Mouse (Mus musculus): ENCODE measurements around the gene Bicc1.

Bicc1 gene

DNA sequence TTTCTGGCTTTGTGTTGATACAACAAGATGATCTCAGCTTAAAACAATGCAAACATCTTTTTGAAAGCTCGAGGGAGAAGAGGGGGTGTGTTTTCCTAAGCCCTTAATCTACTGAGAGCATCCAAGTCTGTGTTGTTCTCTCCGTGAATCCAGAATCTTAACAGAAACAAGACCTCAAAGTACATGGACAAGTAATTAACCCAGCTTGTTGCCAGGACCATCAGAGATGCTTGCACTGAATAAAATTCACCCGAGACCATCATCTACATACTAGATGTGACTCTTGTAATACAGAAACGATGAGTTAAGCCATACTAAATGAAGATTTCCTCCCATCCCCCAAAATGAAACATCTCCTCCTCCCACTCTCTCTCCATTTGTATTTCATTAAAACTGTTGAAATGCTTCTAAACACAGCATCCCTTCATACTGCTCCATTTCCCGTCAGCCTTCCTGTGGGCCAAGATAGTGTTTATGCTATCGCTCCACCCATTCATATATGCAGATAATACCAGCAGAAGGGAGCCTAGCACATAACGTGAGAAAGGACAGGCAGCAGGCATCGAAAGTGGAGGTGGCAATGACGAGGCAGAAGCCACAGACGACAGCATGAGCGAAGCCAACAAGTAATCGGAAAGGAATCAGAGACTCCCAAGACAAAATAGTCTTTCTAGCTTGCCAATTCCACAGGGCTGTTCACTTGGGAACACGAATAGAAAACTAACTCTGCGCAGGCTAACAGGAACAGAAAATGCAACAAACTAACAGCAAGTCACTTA is 131.2 kb downstream of the Bicc1 start:
- ChIA-PET POLR2A (no interaction called here), CTCF (no interaction called here)

DNA sequence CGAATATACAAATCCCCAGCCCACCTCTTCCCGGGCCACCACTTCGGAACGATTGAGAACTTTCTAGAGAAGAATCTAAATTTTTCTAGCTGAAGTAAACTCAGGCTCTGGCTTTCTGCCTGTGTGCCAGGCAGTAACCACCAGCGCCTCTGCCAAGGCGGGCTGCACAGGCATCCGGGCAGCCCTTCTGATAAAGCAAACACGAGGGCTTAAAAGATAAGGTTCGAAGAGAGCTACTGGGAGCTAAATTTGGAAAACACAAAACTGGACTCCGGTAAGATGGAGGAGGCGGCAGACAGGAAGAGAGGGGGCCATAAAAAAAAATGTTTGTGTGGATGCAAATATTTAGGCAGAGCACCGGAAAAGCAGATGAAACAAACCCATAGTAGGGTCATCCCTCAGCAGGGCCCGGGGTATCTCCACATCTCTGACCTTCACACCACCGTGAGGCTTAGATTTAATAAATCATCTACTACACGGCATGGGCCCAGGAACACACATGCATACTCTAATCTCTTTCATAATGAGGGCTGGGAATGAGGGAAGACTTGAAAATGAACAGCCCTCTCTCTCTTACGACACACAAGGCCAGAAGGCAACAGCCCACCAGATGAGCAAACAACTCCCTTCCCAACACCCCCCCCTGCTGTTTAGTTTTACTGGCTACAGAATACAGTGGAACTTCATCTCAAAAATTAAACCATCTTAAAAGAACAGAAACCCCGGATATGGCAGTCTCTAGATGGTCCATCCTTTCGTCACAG is 134.2 kb downstream of the Bicc1 start:
- POLR2A ChIA-PET: no interaction called here
- CTCF ChIA-PET: no interaction called here

GRCm38 (mm10) chr10:71024681-71025080 is 134.8 kb downstream of the Bicc1 start:
- ChIA-PET CTCF (no interaction called here), POLR2A (no interaction called here)

DNA sequence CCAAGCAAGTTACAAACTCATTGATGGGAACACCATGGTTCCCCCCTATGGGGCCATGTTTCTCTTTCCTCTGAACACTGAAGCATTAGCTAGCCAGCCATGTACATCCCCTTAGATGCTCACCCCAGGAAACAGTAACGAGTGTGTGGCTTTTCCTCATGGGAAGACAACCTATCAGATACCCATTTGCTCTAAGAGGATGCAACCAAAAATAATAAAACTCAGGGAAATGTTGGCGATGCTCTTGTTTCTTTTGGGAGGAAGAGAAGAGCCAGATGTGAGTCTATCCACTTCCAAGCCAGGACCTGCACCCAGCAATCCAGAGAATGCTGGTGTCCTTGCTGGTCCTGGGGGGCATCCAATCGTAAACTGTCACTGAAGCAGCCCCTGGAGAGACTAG is 136.0 kb downstream of the Bicc1 start:
- CTCF ChIA-PET: no interaction called here
- POLR2A ChIA-PET: no interaction called here

GRCm38 (mm10) chr10:71020459-71020858 is 139.0 kb downstream of the Bicc1 start:
- ChIA-PET CTCF (no interaction called here), POLR2A (no interaction called here)

GRCm38 (mm10) chr10:71019836-71020235 is 139.7 kb downstream of the Bicc1 start:
- ChIA-PET POLR2A (no interaction called here), CTCF (no interaction called here)

DNA sequence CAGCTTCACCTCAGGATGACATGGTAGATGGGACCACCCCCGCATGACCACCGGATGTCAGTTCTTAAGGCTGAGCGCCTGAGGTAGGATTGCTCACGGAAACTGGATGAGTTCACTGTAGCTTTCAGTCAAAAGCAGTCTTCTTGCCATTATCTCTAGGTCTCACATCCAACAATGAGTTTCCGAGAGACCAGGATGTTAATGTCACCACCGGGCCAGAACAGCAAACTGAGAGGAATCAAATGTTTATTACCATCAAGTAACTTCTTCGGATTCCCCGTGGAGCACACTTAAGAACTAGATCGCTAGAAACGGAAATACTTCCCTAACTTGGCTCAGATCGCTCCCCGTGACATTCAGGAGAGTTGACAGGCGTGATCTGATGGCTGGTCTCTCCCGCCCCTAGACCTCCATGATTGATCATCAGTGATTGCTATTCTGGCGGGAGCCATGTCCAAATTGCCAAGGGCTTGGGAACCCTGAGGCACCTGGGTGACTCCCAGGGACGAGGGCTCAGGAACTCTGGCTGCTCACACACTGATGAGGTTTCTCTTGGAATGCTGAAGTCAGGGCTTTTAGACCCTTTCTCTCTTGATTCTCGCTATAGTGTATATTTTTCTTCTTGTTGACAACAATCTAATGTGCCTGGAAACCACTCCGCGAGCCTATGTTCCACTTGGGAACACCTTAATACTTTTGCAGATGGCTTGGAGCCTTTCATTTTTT is 149.6 kb downstream of the Bicc1 start:
- POLR2A ChIA-PET: no interaction called here
- CTCF ChIA-PET: no interaction called here

DNA sequence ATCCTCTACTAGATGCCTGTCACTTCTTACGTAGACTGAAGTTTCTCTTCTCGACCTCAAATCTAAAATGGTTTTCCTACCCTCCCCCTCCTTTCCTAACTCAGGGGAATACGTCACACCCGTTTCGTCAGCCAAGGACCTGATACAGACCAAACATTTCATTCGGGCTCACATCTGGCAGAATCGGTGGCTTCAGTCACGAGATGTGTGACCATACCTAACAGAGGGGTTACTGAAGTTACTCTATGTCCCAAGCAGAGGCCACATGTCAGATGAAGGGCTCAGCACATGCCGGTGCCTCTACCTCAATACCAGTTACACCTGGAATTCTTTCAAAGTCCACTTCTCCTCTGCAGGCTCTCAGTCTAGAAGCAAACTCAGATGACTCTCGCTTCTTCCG is 150.8 kb downstream of the Bicc1 start:
- POLR2A ChIA-PET: no interaction called here

DNA sequence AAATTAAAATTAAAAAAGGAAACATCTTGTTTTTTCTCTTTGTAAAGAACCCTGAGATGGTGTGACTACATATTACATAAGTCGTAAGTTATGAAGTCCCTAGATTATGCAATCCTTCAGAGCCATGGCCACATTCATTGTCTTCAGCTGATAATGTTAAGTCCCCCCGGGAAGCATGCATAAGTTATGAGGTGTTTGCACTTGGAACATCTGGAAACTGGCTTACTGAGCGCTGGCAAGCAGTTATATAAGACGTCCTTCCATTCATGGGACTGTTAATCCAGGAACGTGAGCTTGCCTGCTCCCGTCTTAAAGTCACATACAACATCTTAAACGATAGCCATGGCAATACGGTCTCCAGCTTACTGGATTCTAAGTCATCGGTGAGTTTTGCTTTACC is 151.5 kb downstream of the Bicc1 start:
- ChIA-PET CTCF (interaction anchor here in 1 of 4 experiments (1.4 kb wide), 1 partner anchor 210 kb away, joined by 6 read pairs; no protein-coding TSS in a partner anchor), POLR2A (no interaction called here)

More for the DNA sequence above, 150.8 kb downstream of the Bicc1 start:
- CTCF ChIA-PET: interaction anchor here in 1 of 4 experiments (0.6 kb wide), 1 partner anchor 1281 kb away, joined by 3 read pairs; no protein-coding TSS in a partner anchor

GRCm38 (mm10) chr10:71007516-71007915 is 152.0 kb downstream of the Bicc1 start:
- POLR2A ChIA-PET: no interaction called here

GRCm38 (mm10) chr10:71007001-71007400 is 152.5 kb downstream of the Bicc1 start:
- ChIA-PET CTCF (interaction anchor here in 1 of 4 experiments (1.4 kb wide), 1 partner anchor 211 kb away, joined by 6 read pairs; no protein-coding TSS in a partner anchor), POLR2A (no interaction called here)

More at GRCm38 (mm10) chr10:71007516-71007915, 152.0 kb downstream of the Bicc1 start:
- CTCF ChIA-PET: interaction anchor here in 1 of 4 experiments (1.4 kb wide), 1 partner anchor 211 kb away, joined by 6 read pairs; no protein-coding TSS in a partner anchor

- POLR2A ChIA-PET: no interaction called here
Measured at GRCm38 (mm10) chr10:71002871-71003270, 156.6 kb downstream of the Bicc1 start.

GRCm38 (mm10) chr10:71002186-71002585 is 157.3 kb downstream of the Bicc1 start:
- POLR2A ChIA-PET: interaction anchor here in 1 of 4 experiments (1.1 kb wide), 1 partner anchor 19 kb away, joined by 3 read pairs; no protein-coding TSS in a partner anchor
- CTCF ChIA-PET: interaction anchor here in 1 of 4 experiments (0.9 kb wide), 1 partner anchor 38 kb away, joined by 7 read pairs; no protein-coding TSS in a partner anchor

More at GRCm38 (mm10) chr10:71002871-71003270, 156.6 kb downstream of the Bicc1 start:
- CTCF ChIA-PET: interaction anchor here in 1 of 4 experiments (0.9 kb wide), 1 partner anchor 39 kb away, joined by 7 read pairs; no protein-coding TSS in a partner anchor

GRCm38 (mm10) chr10:70998136-70998535 is 161.4 kb downstream of the Bicc1 start:
- CTCF ChIA-PET: interaction anchor here in 1 of 4 experiments (1.1 to 2.2 kb wide), 2 partner anchors 220 to 228 kb away, joined by 5 to 8 read pairs; no protein-coding TSS in a partner anchor
- POLR2A ChIA-PET: interaction anchor here in 1 of 4 experiments (0.6 kb wide), 1 partner anchor 490 kb away, joined by 4 read pairs; no protein-coding TSS in a partner anchor

DNA sequence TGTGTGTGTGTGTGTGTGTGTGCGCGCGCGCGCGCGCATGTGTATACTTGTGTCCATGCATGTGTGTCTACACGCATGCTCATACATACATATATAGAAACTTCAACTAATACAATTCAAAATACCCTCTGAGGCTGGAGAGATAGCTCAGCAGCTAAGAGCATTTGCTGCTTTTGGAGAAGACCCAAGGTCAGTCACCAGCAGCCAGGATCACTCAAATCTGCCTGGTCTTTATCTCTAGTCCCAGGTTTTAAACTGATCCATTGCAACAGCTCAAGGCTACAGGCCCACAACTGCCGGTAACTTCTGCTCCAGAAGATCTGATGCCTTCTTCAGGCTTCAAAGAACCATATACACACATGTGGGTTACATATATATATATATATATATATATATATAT is 163.4 kb downstream of the Bicc1 start:
- CTCF ChIA-PET: no interaction called here
- POLR2A ChIA-PET: no interaction called here

DNA sequence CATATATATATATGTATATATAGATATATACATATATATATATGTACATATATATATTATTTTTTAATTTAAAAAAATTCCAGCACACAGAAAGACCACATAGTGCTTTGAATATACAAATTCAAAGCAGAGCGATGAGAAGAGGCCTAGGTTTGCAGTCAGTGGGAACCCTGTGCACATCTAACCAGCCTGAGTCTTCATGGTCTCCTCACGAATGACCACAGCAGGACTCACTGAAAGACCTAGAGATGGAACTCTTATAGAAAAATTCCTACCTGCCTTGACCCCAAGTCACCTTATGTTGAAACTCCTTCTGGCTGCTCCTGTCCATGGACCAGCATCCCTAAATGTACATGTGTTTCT is 165.4 kb downstream of the Bicc1 start:
- POLR2A ChIA-PET: no interaction called here
- CTCF ChIA-PET: no interaction called here

GRCm38 (mm10) chr10:70993497-70994134 is 165.9 kb downstream of the Bicc1 start:
- ChIA-PET CTCF (no interaction called here), POLR2A (no interaction called here)

GRCm38 (mm10) chr10:70987396-70987795 is 172.1 kb downstream of the Bicc1 start:
- ChIA-PET CTCF (no interaction called here), POLR2A (no interaction called here)

- ChIA-PET POLR2A (interaction anchor here in 1 of 4 experiments (1.0 to 1.7 kb wide), 2 partner anchors 9 to 19 kb away, joined by 3 to 5 read pairs; no protein-coding TSS in a partner anchor), CTCF (no interaction called here)
Measured at GRCm38 (mm10) chr10:70983036-70983670, 176.3 kb downstream of the Bicc1 start.
